Mouse (Mus musculus): ENCODE measurements around the gene Ttll7. TPM values are rescaled to one million over a fixed set of nuclear protein-coding genes. Genes with fewer than 3 reads are reported as not detected.

The Ttll7 gene
- 100 to 1,000 TPM; 108 TPM for total RNA-seq (2021)

GRCm38 (mm10) chr3:146851966-146852891 is at the start of gene Ttll7:
Ttll7 (plus strand) TSS chr3:146852367.
- DNase-seq (ENCODE audit: extremely low spot score in 1 of 2, low spot score in 2 of 2): peak; percentile 70 to 89
- intact Hi-C loops (cut with DNase I): loop anchor here (5.0 kb wide), 1 partner anchor 40 kb away; the partner anchor contains the start of gene Prkacb

DNA sequence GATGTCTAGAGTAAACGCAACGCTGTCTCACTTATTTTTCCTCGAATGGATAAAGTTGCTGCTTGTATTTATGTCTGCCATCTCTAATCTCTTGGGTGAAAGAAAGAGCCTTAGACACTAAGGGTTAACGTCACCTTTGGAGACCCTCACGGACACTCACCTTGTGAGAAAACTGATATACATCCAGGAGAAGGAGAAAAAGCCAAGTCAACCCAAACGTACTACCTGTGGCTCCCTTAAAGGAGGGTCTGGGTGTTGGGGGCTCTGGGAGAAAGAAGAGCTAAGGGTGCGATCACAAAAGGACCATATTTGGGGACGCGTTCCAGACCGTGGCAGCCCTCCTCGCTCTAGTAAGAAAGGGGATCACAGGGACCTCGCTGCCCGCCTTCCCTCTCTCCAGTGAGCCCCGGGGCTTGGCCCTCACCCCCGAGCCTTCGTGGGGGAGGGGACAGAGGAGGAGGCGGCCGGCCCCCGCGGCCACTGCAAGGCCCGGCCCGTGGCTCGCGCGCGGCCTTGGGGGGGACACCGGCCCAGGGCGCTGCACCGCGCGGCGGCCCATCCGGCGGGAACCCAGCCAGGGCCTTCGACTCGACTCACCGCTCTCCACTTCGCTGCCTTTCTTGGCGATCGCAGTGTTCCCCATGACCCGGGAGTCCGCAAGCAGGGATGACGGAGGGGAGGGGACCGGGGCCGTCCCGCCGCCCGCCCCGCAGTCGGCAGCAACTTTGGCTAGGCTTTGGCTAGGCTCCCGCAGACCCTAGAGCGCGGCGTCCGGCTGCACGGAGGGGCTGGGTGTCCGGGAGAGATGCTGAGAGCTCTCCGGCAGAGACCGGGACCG is 39.9 kb upstream of the Ttll7 start:
- DNase-seq (ENCODE audit: extremely low spot score in 1 of 2, low spot score in 2 of 2): peak; percentile 19 to 72
- intact Hi-C loops (cut with DNase I): loop anchor here (5.0 kb wide), 1 partner anchor 40 kb away; the partner anchor contains the start of gene Ttll7

GRCm38 (mm10) chr3:146812901-146813393 is 39.2 kb upstream of the Ttll7 start, which contains the start of gene Prkacb:
Prkacb (minus strand) TSS chr3:146812990.
- intact Hi-C loops (cut with DNase I): loop anchor here (5.0 kb wide), 1 partner anchor 39 kb away; the partner anchor contains the start of gene Ttll7
- peak; percentile 82 to 96 for DNase-seq (ENCODE audit: extremely low spot score in 1 of 2, low spot score in 2 of 2)

GRCm38 (mm10) chr3:146813624-146814023 is 38.5 kb upstream of the Ttll7 start:
- intact Hi-C loops (cut with DNase I): loop anchor here (5.0 kb wide), 1 partner anchor 39 kb away; the partner anchor contains the start of gene Ttll7

GRCm38 (mm10) chr3:146820718-146821117 is 31.4 kb upstream of the Ttll7 start:
- intact Hi-C loops (cut with DNase I): no loop called here
- DNase-seq (ENCODE audit: extremely low spot score in 1 of 2, low spot score in 2 of 2): no peak

More at GRCm38 (mm10) chr3:146813624-146814023, 38.5 kb upstream of the Ttll7 start:
- no peak for DNase-seq (ENCODE audit: extremely low spot score in 1 of 2, low spot score in 2 of 2)

- intact Hi-C loops (cut with DNase I): no loop called here
- DNase-seq (ENCODE audit: extremely low spot score in 1 of 2, low spot score in 2 of 2): peak in 1 of 2 experiments; percentile 25
Measured at GRCm38 (mm10) chr3:146842766-146843165, 9.4 kb upstream of the Ttll7 start.

- no peak for DNase-seq (ENCODE audit: extremely low spot score in 1 of 2, low spot score in 2 of 2)
- intact Hi-C loops (cut with DNase I): no loop called here
Measured at GRCm38 (mm10) chr3:146843470-146843869, 8.7 kb upstream of the Ttll7 start.

DNA sequence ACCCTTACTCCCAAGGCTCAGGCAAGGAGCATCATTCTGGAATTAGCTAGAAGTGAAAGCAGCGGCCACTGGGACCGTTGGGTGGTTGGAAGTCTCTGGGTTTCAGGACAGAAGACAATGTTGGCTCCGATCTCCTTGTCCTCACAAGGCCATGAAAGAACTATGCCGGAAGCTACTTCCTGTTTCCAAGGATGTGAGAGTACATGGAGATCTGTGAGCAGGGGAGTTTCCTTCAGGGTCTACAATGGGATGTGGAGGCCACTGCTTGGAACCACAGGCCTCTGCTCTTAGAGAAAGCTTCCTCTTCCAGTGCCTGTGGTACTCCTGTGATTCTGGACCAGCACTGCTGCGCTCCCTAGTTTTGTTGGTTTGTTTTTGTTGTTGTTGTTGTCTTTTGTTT is 5.9 kb upstream of the Ttll7 start:
- no peak for DNase-seq (ENCODE audit: extremely low spot score in 1 of 2, low spot score in 2 of 2)
- intact Hi-C loops (cut with DNase I): no loop called here

DNA sequence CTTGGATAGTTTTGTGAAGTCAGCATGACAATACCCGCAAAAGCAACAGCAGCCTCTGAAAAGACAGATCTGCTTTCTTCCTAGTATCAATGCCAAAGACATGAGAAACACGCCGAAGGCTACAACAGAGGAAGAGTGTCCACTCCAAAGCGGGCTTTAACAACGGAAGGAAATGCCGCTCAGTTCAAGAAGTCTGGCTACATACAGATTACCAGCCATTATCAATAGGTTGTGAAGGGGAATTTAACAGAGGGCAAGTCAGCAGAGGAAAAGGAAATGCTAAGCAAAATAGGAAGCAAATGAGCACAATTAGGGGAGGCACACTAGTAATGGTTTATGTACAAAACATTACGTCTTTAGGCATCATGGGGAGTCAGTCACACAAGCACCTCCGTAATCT is 4.1 kb upstream of the Ttll7 start:
- intact Hi-C loops (cut with DNase I): no loop called here
- DNase-seq (ENCODE audit: extremely low spot score in 1 of 2, low spot score in 2 of 2): no peak

GRCm38 (mm10) chr3:146849360-146849759 is 2.8 kb upstream of the Ttll7 start:
- no peak for DNase-seq (ENCODE audit: extremely low spot score in 1 of 2, low spot score in 2 of 2)

GRCm38 (mm10) chr3:146854473-146855087 is 2.4 kb downstream of the Ttll7 start:
- intact Hi-C loops (cut with DNase I): loop anchor here (5.0 kb wide), 1 partner anchor 42 kb away; the partner anchor contains the start of gene Prkacb

More at GRCm38 (mm10) chr3:146849360-146849759, 2.8 kb upstream of the Ttll7 start:
- intact Hi-C loops (cut with DNase I): no loop called here

GRCm38 (mm10) chr3:146857373-146857772 is 5.2 kb downstream of the Ttll7 start:
- DNase-seq (ENCODE audit: extremely low spot score in 1 of 2, low spot score in 2 of 2): no peak
- intact Hi-C loops (cut with DNase I): no loop called here

More at GRCm38 (mm10) chr3:146854473-146855087, 2.4 kb downstream of the Ttll7 start:
- no peak for DNase-seq (ENCODE audit: extremely low spot score in 1 of 2, low spot score in 2 of 2)

DNA sequence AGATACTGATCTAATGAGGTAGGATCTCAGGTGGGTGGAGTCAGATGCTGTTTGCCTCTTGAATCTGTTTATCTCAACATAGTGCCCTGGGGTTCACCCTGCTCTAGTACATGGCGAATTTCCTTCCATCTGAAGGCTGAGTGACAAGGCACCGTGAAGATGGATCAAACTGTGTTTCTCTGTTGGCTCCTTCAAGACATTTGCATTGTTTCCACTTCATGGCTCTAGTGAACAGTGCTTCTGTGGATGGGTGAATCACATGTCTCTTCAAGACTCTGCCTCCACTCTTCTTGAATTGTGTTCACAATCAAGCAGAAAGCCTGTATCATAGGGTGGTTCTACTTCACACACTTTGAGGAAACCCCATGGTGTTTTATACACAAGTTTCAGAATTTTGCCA is 8.1 kb downstream of the Ttll7 start:
- DNase-seq (ENCODE audit: extremely low spot score in 1 of 2, low spot score in 2 of 2): no peak
- intact Hi-C loops (cut with DNase I): no loop called here

DNA sequence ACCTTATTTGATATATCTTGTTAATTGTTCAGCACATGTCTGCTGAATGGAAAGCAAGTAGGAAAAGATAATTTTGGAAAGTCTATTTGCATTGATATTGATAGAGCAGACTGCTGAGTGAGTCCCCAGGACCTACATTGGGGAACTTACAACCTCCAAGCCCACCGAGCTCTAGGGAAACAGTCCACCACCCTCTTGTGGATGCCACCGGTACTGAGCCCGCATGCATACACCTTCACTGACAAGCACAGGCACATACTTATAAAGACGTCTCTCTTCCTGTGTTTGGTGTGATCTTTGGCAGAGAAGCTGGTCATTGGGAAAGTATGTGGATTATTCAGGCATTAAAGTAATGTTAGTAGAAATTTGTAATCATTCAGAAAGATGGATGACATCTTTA is 14.4 kb downstream of the Ttll7 start:
- no peak for DNase-seq (ENCODE audit: extremely low spot score in 1 of 2, low spot score in 2 of 2)
- intact Hi-C loops (cut with DNase I): no loop called here

DNA sequence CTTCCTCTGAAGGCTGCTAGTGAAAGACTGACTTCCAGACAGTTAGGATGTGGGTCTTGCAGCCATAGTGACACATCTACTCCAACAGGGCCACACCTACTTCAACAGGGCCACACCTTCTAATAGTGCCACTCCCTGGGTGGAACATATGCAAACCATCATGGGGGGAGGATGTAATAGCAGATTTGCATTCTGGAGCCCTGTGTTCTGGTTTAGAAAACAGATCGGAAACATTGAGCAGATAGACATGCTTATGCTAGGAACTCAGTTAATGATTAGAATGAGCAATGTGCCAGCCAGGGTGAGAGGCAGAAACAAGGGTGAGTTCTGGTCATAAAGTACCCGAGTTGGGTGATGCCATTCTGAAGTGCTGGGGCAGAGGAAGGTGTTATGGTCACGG is 19.8 kb downstream of the Ttll7 start:
- intact Hi-C loops (cut with DNase I): no loop called here

GRCm38 (mm10) chr3:146875929-146876328 is 23.8 kb downstream of the Ttll7 start:
- intact Hi-C loops (cut with DNase I): no loop called here

More for the DNA sequence above, 19.8 kb downstream of the Ttll7 start:
- no peak for DNase-seq (ENCODE audit: extremely low spot score in 1 of 2, low spot score in 2 of 2)

GRCm38 (mm10) chr3:146893931-146894330 is 41.8 kb downstream of the Ttll7 start:
- intact Hi-C loops (cut with DNase I): no loop called here

More at GRCm38 (mm10) chr3:146875929-146876328, 23.8 kb downstream of the Ttll7 start:
- no peak for DNase-seq (ENCODE audit: extremely low spot score in 1 of 2, low spot score in 2 of 2)

GRCm38 (mm10) chr3:146896581-146896980 is 44.4 kb downstream of the Ttll7 start:
- intact Hi-C loops (cut with DNase I): loop anchor here (5.0 kb wide), 1 partner anchor 41 kb away; no protein-coding TSS in a partner anchor
- no peak for DNase-seq (ENCODE audit: extremely low spot score in 1 of 2, low spot score in 2 of 2)

More at GRCm38 (mm10) chr3:146893931-146894330, 41.8 kb downstream of the Ttll7 start:
- no peak for DNase-seq (ENCODE audit: extremely low spot score in 1 of 2, low spot score in 2 of 2)

All from left cerebral cortex, postnatal 10 days (tissue).